Mouse (Mus musculus): ENCODE data around the gene Cabs1.

GRCm38 (mm10) chr5:87982468-87983214 is 3.4 kb downstream of the Cabs1 start:
- TF ChIP-seq POLR2A (IDR thresholded peaks at IDR 0.05; ENCODE audit: borderline replicate concordance, control insufficient read depth, low read depth, low read length) (no peak), CTCF (IDR thresholded peaks at IDR 0.05; ENCODE audit: control insufficient read depth, insufficient read depth, low read length) (no peak)

Data from bone marrow, adult 2 months (tissue).